Mouse (Mus musculus): ENCODE results near the gene Maea.
A peak's percentile ranks its signal among the peaks of the same experiment; 100 is the strongest.

Gene Maea

GRCm38 (mm10) chr5:33358467-33358866 lies 23.2 kb downstream of the Maea start:
- DNase-seq (ENCODE audit: low spot score) = no peak

GRCm38 (mm10) chr5:33363263-33363662 lies 28.0 kb downstream of the Maea start:
- no peak for DNase-seq (ENCODE audit: low spot score)

- no peak for DNase-seq (ENCODE audit: low spot score)
Measured at GRCm38 (mm10) chr5:33368651-33369050, 33.3 kb downstream of the Maea start.

GRCm38 (mm10) chr5:33371137-33371536 lies 35.8 kb downstream of the Maea start:
- no peak for DNase-seq (ENCODE audit: low spot score)

- no peak for DNase-seq (ENCODE audit: low spot score)
Measured at GRCm38 (mm10) chr5:33371668-33372067, 36.4 kb downstream of the Maea start.

GRCm38 (mm10) chr5:33372331-33373038 lies 37.2 kb downstream of the Maea start:
- no peak for DNase-seq (ENCODE audit: low spot score)

GRCm38 (mm10) chr5:33377176-33377575 lies 41.9 kb downstream of the Maea start:
- DNase-seq (ENCODE audit: low spot score) = no peak

- DNase-seq (ENCODE audit: low spot score) = no peak
Measured at GRCm38 (mm10) chr5:33377801-33378301, 42.5 kb downstream of the Maea start.

- DNase-seq (ENCODE audit: low spot score) = peak; percentile 95
Measured at GRCm38 (mm10) chr5:33378302-33378854, 43.1 kb downstream of the Maea start, which contains the start of gene Uvssa. Gene Uvssa (plus strand): TSS chr5:33378549.

GRCm38 (mm10) chr5:33387550-33387949 lies 52.2 kb downstream of the Maea start:
- DNase-seq (ENCODE audit: low spot score) = no peak

- DNase-seq (ENCODE audit: low spot score) = peak; percentile 77
Measured at GRCm38 (mm10) chr5:33393803-33394202, 58.5 kb downstream of the Maea start.

GRCm38 (mm10) chr5:33395693-33396092 lies 60.4 kb downstream of the Maea start:
- DNase-seq (ENCODE audit: low spot score) = no peak

GRCm38 (mm10) chr5:33396828-33397227 lies 61.5 kb downstream of the Maea start:
- DNase-seq (ENCODE audit: low spot score) = no peak

GRCm38 (mm10) chr5:33400819-33401218 lies 65.5 kb downstream of the Maea start:
- DNase-seq (ENCODE audit: low spot score) = no peak

- no peak for DNase-seq (ENCODE audit: low spot score)
Measured at GRCm38 (mm10) chr5:33420313-33420712, 85.0 kb downstream of the Maea start.

All from left cerebral cortex, adult 11 months (tissue).